Mouse (Mus musculus) effector memory CD4-positive, alpha-beta T cell, adult 5 months (primary cell): ENCODE measurements around the gene Olfr1316. TPM values are rescaled to one million over a fixed set of nuclear protein-coding genes. Genes with fewer than 3 reads are reported as not detected.

Source experiments
- polyA plus RNA-seq: library from polyadenylated mRNA; unstranded; fragments of 100-300 nt; shearing (Covaris generic); gene quantifications from one replicate; pipeline ENCODE4 v1.2.1, GENCODE M21; 2017

The Olfr1316 gene
- polyA plus RNA-seq, result not detected

GRCm38 (mm10) chr2:112134877-112135276, at the start of gene Olfr1316:
Gene Olfr1316 (minus strand): TSS chr2:112134977.

GRCm38 (mm10) chr2:112153898-112154297, 19.1 kb upstream of the Olfr1316 start, which contains the start of gene Olfr1318:
Gene Olfr1318 (plus strand): TSS chr2:112154198.

GRCm38 (mm10) chr2:112140029-112140428, 5.3 kb upstream of the Olfr1316 start, which contains the start of gene Olfr1317:
Gene Olfr1317 (plus strand): TSS chr2:112140329.

GRCm38 (mm10) chr2:112115340-112115739, 19.4 kb downstream of the Olfr1316 start, which contains the start of gene Olfr1315-ps1:
Gene Olfr1315-ps1 (minus strand): TSS chr2:112115440.

GRCm38 (mm10) chr2:112096681-112097080, 38.1 kb downstream of the Olfr1316 start, which contains the start of gene Olfr1314:
Gene Olfr1314 (minus strand): TSS chr2:112096781.

GRCm38 (mm10) chr2:112077743-112078142, 57.0 kb downstream of the Olfr1316 start, which contains the start of gene Olfr1313:
Gene Olfr1313 (minus strand): TSS chr2:112077843.

Other genes starting within 250 kb of the Olfr1316 start
- gene Olfr1306, start 218.7 kb downstream of the Olfr1316 start, polyA plus RNA-seq, result not detected
- 0.07 TPM for gene Olfr1307, start 185.5 kb downstream of the Olfr1316 start, polyA plus RNA-seq
- gene Olfr1308, start 170.0 kb downstream of the Olfr1316 start, polyA plus RNA-seq, result not detected
- not detected for gene Olfr1309, start 144.7 kb downstream of the Olfr1316 start, polyA plus RNA-seq
- not detected for gene Olfr1310, start 122.3 kb downstream of the Olfr1316 start, polyA plus RNA-seq
- gene Olfr1311, start 110.6 kb downstream of the Olfr1316 start, polyA plus RNA-seq, result not detected
- gene Olfr1312, start 84.7 kb downstream of the Olfr1316 start, polyA plus RNA-seq, result 0.17 TPM
- not detected for gene Olfr1313, start 57.1 kb downstream of the Olfr1316 start, polyA plus RNA-seq
- gene Olfr1314, start 38.2 kb downstream of the Olfr1316 start, polyA plus RNA-seq, result not detected
- gene Olfr1315-ps1, start 19.5 kb downstream of the Olfr1316 start, polyA plus RNA-seq, result not detected
- not detected for gene Olfr1317, start 5.4 kb upstream of the Olfr1316 start, polyA plus RNA-seq
- gene Olfr1318, start 19.2 kb upstream of the Olfr1316 start, polyA plus RNA-seq, result not detected
- 96.7 TPM for gene Lpcat4, start 104.5 kb upstream of the Olfr1316 start, polyA plus RNA-seq
- not detected for gene Nutm1, start 124.3 kb upstream of the Olfr1316 start, polyA plus RNA-seq
- 131 TPM for gene Nop10, start 126.9 kb upstream of the Olfr1316 start, polyA plus RNA-seq
- 39.5 TPM for gene Slc12a6, start 130.8 kb upstream of the Olfr1316 start, polyA plus RNA-seq
- not detected for gene Gm21985, start 131.3 kb upstream of the Olfr1316 start, polyA plus RNA-seq
- gene Emc4, start 233.1 kb upstream of the Olfr1316 start, polyA plus RNA-seq, result 66.4 TPM
- 16.8 TPM for gene Katnbl1, start 244.2 kb upstream of the Olfr1316 start, polyA plus RNA-seq